Mouse (Mus musculus): ENCODE data around the gene Chst8. TPM values are rescaled to one million over a fixed set of nuclear protein-coding genes. Genes with fewer than 3 reads are reported as not detected.

The Chst8 gene
- total RNA-seq, 1 experiment: 2.7 TPM

DNA sequence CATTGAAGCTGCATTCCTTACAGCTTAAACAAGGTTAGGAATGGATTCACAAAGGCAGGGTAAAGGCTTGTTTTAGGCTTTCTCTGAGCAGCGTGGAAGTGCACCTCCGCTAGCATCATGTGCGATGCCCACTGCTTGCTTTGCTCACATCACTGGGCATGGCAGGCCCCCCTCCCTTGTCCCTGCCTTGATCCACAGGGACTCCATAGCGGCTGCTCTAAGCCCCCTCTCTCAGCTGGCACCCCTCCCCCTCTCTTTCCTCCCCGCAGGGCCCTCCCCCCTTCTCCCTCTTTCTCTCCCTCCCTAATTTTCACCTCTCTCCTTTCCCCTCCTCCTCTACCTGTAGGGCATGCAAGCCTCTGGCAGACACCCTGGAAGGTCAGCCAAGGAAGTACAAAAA lies 150.3 kb downstream of the Chst8 start:
- Histone ChIP-seq H3K9ac (ENCODE audit: insufficient read depth, low read depth, low read length, poor library complexity, severe bottlenecking) (0 out of 2 replicates have a peak overlapping the region, but pooled peaks have one; percentile 43), H3K36me3 (ENCODE audit: control insufficient read depth, insufficient read depth, low read length, poor library complexity, severe bottlenecking) (no peaks in the 10 kb centered on the region), H3K27ac (ENCODE audit: insufficient read depth, low read depth, low read length, poor library complexity, severe bottlenecking) (peak overlapping the region; percentile 52), H3K4me1 (ENCODE audit: control insufficient read depth in 2 of 2, insufficient read depth in 2 of 2, low read length in 2 of 2, poor library complexity in 1 of 2) (peaks cover 5 to 7% of the 10 kb centered on the region in 2 experiments; a peak in 2 of 4 replicates), H3K9me3 (ENCODE audit: control insufficient read depth, insufficient read depth, low read depth, low read length) (no peaks in the 10 kb centered on the region), H3K4me3 (ENCODE audit: insufficient read depth in 1 of 2, low read depth in 1 of 2, low read length in 2 of 2, poor library complexity in 1 of 2, severe bottlenecking in 1 of 2) (no peak overlapping the region)
- TF ChIP-seq MAFK (IDR thresholded peaks at IDR 0.05; ENCODE audit: insufficient read depth, low read depth, low read length): no peak
- TF ChIP-seq CHD2 (IDR thresholded peaks at IDR 0.05; ENCODE audit: low read depth, low read length): no peak
- no peak for TF ChIP-seq ZC3H11A (IDR thresholded peaks at IDR 0.05; ENCODE audit: borderline replicate concordance, low read depth, low read length)
- no peak for TF ChIP-seq ZNF384 (IDR thresholded peaks at IDR 0.05; ENCODE audit: low read depth, low read length)
- TF ChIP-seq HCFC1 (IDR thresholded peaks at IDR 0.05; ENCODE audit: borderline replicate concordance, insufficient read depth, low read length): no peak
- no peak for DNase-seq (ENCODE audit: low read depth, low spot score)
- in situ Hi-C loops (cut with MboI; ENCODE audit: low sequenced_read_pairs in 2 of 2, unreplicated experiment in 2 of 2): loop anchor here in 1 of 2 experiments (25.0 kb wide), 1 partner anchor 250 kb away; no protein-coding TSS in a partner anchor

DNA sequence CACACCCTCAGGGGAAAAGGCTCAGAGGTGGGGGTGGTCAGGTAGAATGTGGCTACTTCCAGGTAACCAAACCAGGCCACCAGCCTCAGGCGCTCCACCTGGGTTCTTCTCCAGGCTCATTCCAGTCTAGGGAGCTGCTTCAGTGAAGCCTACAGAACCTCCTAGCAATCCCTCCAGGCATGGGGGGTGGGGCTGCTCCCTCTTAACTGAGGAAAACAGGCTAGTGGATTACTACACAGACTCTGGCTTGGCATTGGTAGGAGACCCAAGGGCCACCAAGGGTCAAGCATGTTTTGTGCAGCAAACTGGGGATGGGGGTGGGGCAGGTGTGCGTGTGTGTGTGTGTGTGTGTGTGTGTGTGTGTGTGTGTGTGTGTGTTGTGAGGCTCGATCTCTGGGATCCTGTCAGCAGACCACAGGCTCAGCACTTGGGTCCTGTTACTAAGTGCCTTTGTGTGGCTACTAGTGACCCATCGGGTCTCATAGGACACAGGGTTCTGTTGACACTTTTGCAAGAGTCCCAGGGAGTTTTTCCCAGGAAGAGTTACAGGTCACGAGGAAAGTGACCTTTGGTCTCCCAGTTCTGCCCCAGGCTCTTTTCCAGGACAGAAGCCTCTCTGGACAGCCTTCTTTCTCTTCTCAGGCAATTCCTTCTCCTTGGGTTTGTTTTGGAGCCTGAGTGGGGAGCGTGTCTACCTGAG lies 153.0 kb downstream of the Chst8 start:
- in situ Hi-C loops (cut with MboI; ENCODE audit: low sequenced_read_pairs in 2 of 2, unreplicated experiment in 2 of 2): loop anchor here in 1 of 2 experiments (25.0 kb wide), 1 partner anchor 247 kb away; no protein-coding TSS in a partner anchor
- H3K27ac ChIP-seq (ENCODE audit: insufficient read depth, low read depth, low read length, poor library complexity, severe bottlenecking): no peak overlapping the region
- H3K9ac ChIP-seq (ENCODE audit: insufficient read depth, low read depth, low read length, poor library complexity, severe bottlenecking): no peak overlapping the region
- H3K4me3 ChIP-seq (ENCODE audit: insufficient read depth in 1 of 2, low read depth in 1 of 2, low read length in 2 of 2, poor library complexity in 1 of 2, severe bottlenecking in 1 of 2): no peak overlapping the region
- TF ChIP-seq HCFC1 (IDR thresholded peaks at IDR 0.05; ENCODE audit: borderline replicate concordance, insufficient read depth, low read length) (no peak), MAFK (IDR thresholded peaks at IDR 0.05; ENCODE audit: insufficient read depth, low read depth, low read length) (no peak), CHD2 (IDR thresholded peaks at IDR 0.05; ENCODE audit: low read depth, low read length) (no peak), ZNF384 (IDR thresholded peaks at IDR 0.05; ENCODE audit: low read depth, low read length) (no peak), ZC3H11A (IDR thresholded peaks at IDR 0.05; ENCODE audit: borderline replicate concordance, low read depth, low read length) (no peak)
- H3K9me3 ChIP-seq (ENCODE audit: control insufficient read depth, insufficient read depth, low read depth, low read length): no peaks in the 10 kb centered on the region
- DNase-seq (ENCODE audit: low read depth, low spot score): no peak
- H3K4me1 ChIP-seq (ENCODE audit: control insufficient read depth in 2 of 2, insufficient read depth in 2 of 2, low read length in 2 of 2, poor library complexity in 1 of 2): peaks cover 5 to 8% of the 10 kb centered on the region in 2 experiments; a peak in 2 of 4 replicates
- H3K36me3 ChIP-seq (ENCODE audit: control insufficient read depth, insufficient read depth, low read length, poor library complexity, severe bottlenecking): no peaks in the 10 kb centered on the region

DNA sequence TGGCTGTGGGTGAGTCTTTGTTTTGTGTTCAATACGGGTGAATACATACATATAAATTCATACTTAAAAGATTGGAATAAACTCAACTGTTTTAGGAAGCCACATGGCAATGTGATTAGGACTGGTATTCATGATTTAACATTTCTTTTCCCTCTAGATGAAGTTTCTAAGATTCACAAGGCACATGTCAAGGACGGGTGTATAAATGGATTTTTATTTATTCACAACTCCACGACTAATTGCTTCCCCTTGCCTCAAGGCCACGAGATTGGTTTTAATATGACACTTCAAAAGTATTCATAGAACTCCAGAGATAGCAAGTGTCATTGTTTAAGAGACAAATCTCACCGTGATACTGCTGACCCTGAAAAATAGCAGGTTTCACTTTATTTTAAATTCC lies 155.9 kb downstream of the Chst8 start, which contains the start of gene Kctd15:
TSS of gene Kctd15 (minus strand) at position 101 of the 400 bp plus-strand sequence.
- TF ChIP-seq CHD2 (IDR thresholded peaks at IDR 0.05; ENCODE audit: low read depth, low read length) (no peak), ZC3H11A (IDR thresholded peaks at IDR 0.05; ENCODE audit: borderline replicate concordance, low read depth, low read length) (no peak), HCFC1 (IDR thresholded peaks at IDR 0.05; ENCODE audit: borderline replicate concordance, insufficient read depth, low read length) (no peak), MAFK (IDR thresholded peaks at IDR 0.05; ENCODE audit: insufficient read depth, low read depth, low read length) (no peak), ZNF384 (IDR thresholded peaks at IDR 0.05; ENCODE audit: low read depth, low read length) (no peak)
- H3K9me3 ChIP-seq (ENCODE audit: control insufficient read depth, insufficient read depth, low read depth, low read length): no peaks in the 10 kb centered on the region
- H3K36me3 ChIP-seq (ENCODE audit: control insufficient read depth, insufficient read depth, low read length, poor library complexity, severe bottlenecking): no peaks in the 10 kb centered on the region
- no peak for DNase-seq (ENCODE audit: low read depth, low spot score)
- peak within 1 kb of the TSS; percentile 90 to 97 for H3K4me3 ChIP-seq (ENCODE audit: insufficient read depth in 1 of 2, low read depth in 1 of 2, low read length in 2 of 2, poor library complexity in 1 of 2, severe bottlenecking in 1 of 2)
- H3K27ac ChIP-seq (ENCODE audit: insufficient read depth, low read depth, low read length, poor library complexity, severe bottlenecking): no peak within 1 kb of the TSS; the same call in 1 of the 2 replicates
- peak within 1 kb of the TSS; percentile 95; the same call in 1 of the 2 replicates for H3K9ac ChIP-seq (ENCODE audit: insufficient read depth, low read depth, low read length, poor library complexity, severe bottlenecking)
- in situ Hi-C loops (cut with MboI; ENCODE audit: low sequenced_read_pairs in 2 of 2, unreplicated experiment in 2 of 2): loop anchor here in 1 of 2 experiments (25.0 kb wide), 1 partner anchor 244 kb away; no protein-coding TSS in a partner anchor
- peaks cover 0 to 7% of the 10 kb centered on the region in 2 experiments; a peak in 1 of 4 replicates for H3K4me1 ChIP-seq (ENCODE audit: control insufficient read depth in 2 of 2, insufficient read depth in 2 of 2, low read length in 2 of 2, poor library complexity in 1 of 2)

- Histone ChIP-seq H3K36me3 (ENCODE audit: control insufficient read depth, insufficient read depth, low read length, poor library complexity, severe bottlenecking) (peaks cover 3% of the 10 kb centered on the region; the same call in 1 of the 2 replicates), H3K9me3 (ENCODE audit: control insufficient read depth, insufficient read depth, low read depth, low read length) (no peaks in the 10 kb centered on the region), H3K9ac (ENCODE audit: insufficient read depth, low read depth, low read length, poor library complexity, severe bottlenecking) (peak overlapping the region; percentile 95), H3K27ac (ENCODE audit: insufficient read depth, low read depth, low read length, poor library complexity, severe bottlenecking) (peak overlapping the region; percentile 95), H3K4me1 (ENCODE audit: control insufficient read depth in 2 of 2, insufficient read depth in 2 of 2, low read length in 2 of 2, poor library complexity in 1 of 2) (peaks cover 0 to 10% of the 10 kb centered on the region in 2 experiments; a peak in 1 of 4 replicates), H3K4me3 (ENCODE audit: insufficient read depth in 1 of 2, low read depth in 1 of 2, low read length in 2 of 2, poor library complexity in 1 of 2, severe bottlenecking in 1 of 2) (peak overlapping the region; percentile 90 to 97)
- in situ Hi-C loops (cut with MboI; ENCODE audit: low sequenced_read_pairs in 2 of 2, unreplicated experiment in 2 of 2): loop anchor here in 1 of 2 experiments (25.0 kb wide), 1 partner anchor 243 kb away; no protein-coding TSS in a partner anchor
- peak; percentile 69 for DNase-seq (ENCODE audit: low read depth, low spot score)
- TF ChIP-seq ZC3H11A (IDR thresholded peaks at IDR 0.05; ENCODE audit: borderline replicate concordance, low read depth, low read length) (no peak), HCFC1 (IDR thresholded peaks at IDR 0.05; ENCODE audit: borderline replicate concordance, insufficient read depth, low read length) (peak; percentile 56; the same call in 1 of the 2 replicates)
Observed at GRCm38 (mm10) chr7:34655086-34655839, 157.2 kb downstream of the Chst8 start.
